16 mouse cellular contexts compared by ENCODE assay signal in the genomic region with DNA sequence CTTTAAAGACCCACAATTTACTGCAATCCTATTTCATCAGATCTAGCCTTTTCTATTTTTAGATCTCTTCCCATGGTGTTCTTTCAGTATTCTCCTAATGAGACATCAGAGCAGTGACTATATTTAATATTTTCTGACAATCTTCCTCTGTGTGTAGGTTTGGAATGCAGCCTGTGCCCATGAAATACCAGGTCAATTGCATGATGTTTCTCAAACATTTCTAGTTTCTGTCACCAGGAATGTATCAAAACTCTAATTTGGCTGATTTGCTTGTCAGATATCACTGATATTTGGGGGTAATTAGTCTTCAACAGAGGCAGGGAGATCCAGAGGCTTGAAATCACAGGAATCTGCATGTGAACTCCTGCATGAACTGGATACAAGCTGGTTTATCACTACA.
"Had no signal": no experiment of that assay in that cellular context is flagged by ENCODE, and none has a peak within 500 bp of the region (broad histone marks: within the 10 kb centered on the region; RNA-seq: fewer than 3 reads in every experiment).

No protein-coding gene starts in this region.

- H3K27ac ChIP-seq: neural tube, embryonic 12.5 days; neural tube, embryonic 13.5 days; neural tube, embryonic 15.5 days; stomach, embryonic 15.5 days; stomach, postnatal 0 days had no signal

- H3K27me3 ChIP-seq: neural tube, embryonic 12.5 days; neural tube, embryonic 13.5 days; neural tube, embryonic 15.5 days; stomach, embryonic 15.5 days had no signal

- H3K9me3 ChIP-seq: neural tube, embryonic 12.5 days; neural tube, embryonic 13.5 days; neural tube, embryonic 15.5 days; stomach, embryonic 15.5 days had no signal

- H3K4me2 ChIP-seq: neural tube, embryonic 12.5 days; neural tube, embryonic 13.5 days; neural tube, embryonic 15.5 days; stomach, embryonic 15.5 days had no signal

- H3K9ac ChIP-seq: neural tube, embryonic 12.5 days; neural tube, embryonic 13.5 days; neural tube, embryonic 15.5 days; stomach, embryonic 15.5 days had no signal

- H3K36me3 ChIP-seq: neural tube, embryonic 12.5 days; neural tube, embryonic 13.5 days; neural tube, embryonic 15.5 days; stomach, embryonic 15.5 days had no signal

- H3K4me3 ChIP-seq: neural tube, embryonic 12.5 days; neural tube, embryonic 13.5 days; neural tube, embryonic 15.5 days; stomach, embryonic 15.5 days had no signal

- DNase-seq: right cerebral cortex, adult 18-20 months; right cerebral cortex, postnatal 14 days; right cerebral cortex, postnatal 25 days; right cerebral cortex, postnatal 4 days; spleen, adult 18-20 months; thymus, adult 18-20 months; thymus, adult 2 months; thymus, postnatal 14 days; thymus, postnatal 25 days; thymus, postnatal 36 days; thymus, postnatal 4 days had no signal

- H3K4me1 ChIP-seq: neural tube, embryonic 12.5 days; neural tube, embryonic 13.5 days; neural tube, embryonic 15.5 days; stomach, embryonic 15.5 days had no signal
